Mouse (Mus musculus) forebrain, embryonic 10.5 days (tissue): ENCODE measurements at regions not wholly inside any gene's neighbourhood (a gene's known extent, or its start where the extent isn't known, plus 50 kb on each side); places are given as distances from the start of the nearest gene placed in this dataset.

Source experiments
- DNase-seq: peaks from one replicate; pipeline ENCODE4 v3.0.0-alpha.2; 2017; ENCODE audit warnings: low spot score; ENCODE audit errors: extremely low spot score
- H3K27ac ChIP-seq: fragments of 300-500 bp; sonication (generic); 2 replicates; pipeline ENCODE4 v1.5.1; 2016; ENCODE audit warnings: mild to moderate bottlenecking
- H3K27me3 ChIP-seq: fragments of 300-500 bp; sonication (generic); 2 replicates; pipeline ENCODE4 v1.6.1; 2016; ENCODE audit warnings: mild to moderate bottlenecking; ENCODE audit not compliant: poor library complexity, severe bottlenecking
- H3K36me3 ChIP-seq: fragments of 300-500 bp; sonication (generic); replicated peaks from 2 replicates; pipeline ENCODE4 v1.6.1; 2016; ENCODE audit warnings: mild to moderate bottlenecking, moderate library complexity
- H3K4me1 ChIP-seq: fragments of 300-500 bp; sonication (generic); 2 replicates; pipeline ENCODE4 v1.6.1; 2016
- H3K4me3 ChIP-seq: fragments of 300-500 bp; sonication (generic); 2 replicates; pipeline ENCODE4 v1.5.1; 2016; ENCODE audit warnings: mild to moderate bottlenecking, moderate library complexity
- H3K9me3 ChIP-seq: fragments of 300-500 bp; sonication (generic); 2 replicates; pipeline ENCODE4 v1.6.1; 2016; ENCODE audit warnings: mild to moderate bottlenecking, moderate library complexity
- WGBS: fragments of 180-500 bp; shearing (Covaris S2); methylation state at CpG from one replicate; pipeline ENCODE4 v1.1.7; 2016; 5-methylcytosine and 5-hydroxymethylcytosine counted together

DNA sequence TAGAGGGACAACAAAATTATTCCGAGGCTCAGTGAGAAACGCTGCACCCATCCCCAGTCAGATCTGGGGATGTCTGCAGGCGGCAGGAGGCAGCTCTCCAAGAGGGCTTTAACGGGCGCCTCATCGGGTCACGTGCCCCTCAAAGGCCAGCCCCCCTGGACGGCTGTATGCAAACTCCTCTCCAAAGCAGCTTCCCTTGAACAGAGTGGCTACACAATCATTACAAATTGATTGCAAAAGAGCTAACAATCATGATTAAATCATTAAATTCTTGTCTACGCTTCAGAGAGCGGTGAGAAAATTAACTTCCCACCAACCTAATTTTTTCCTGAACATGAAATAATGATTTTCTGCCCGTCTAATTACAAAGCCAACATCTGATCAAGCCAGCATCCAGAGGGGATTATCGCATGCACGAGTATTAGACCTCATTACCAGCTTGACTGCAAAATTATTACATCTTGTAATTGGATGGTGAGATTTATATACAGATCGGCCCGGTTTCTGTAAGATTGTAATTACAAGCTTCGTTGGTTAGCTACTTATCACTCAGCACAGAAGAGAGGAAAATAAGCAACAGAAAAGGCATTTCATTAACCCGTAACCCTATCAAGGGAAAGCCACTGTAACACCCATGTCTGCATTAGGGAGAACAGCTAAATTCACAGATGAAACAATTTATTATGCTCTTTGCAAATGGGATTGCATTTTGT, 128.6 kb upstream of the Irx6 start:
- WGBS, result 33% methylated on average over 17 of the region's 17 CpGs

GRCm38 (mm10) chr8:92555140-92555539, 118.9 kb upstream of the Irx6 start:
- WGBS, result 79% methylated on average over 12 of the region's 12 CpGs
- Histone ChIP-seq H3K4me3 (no peak overlapping the region), H3K27me3 (peaks cover 12% of the 10 kb centered on the region; the same call in 1 of the 2 replicates), H3K36me3 (no peaks in the 10 kb centered on the region), H3K9me3 (no peaks in the 10 kb centered on the region), H3K4me1 (peaks cover 11% of the 10 kb centered on the region), H3K27ac (no peak overlapping the region)
- no peak for DNase-seq

More for the DNA sequence above, 128.6 kb upstream of the Irx6 start:
- peaks cover 15% of the 10 kb centered on the region for H3K4me1 ChIP-seq
- H3K27me3 ChIP-seq, result peaks cover 75% of the 10 kb centered on the region
- peak; percentile 23 for DNase-seq
- no peak overlapping the region for H3K4me3 ChIP-seq
- H3K36me3 ChIP-seq, result no peaks in the 10 kb centered on the region
- H3K27ac ChIP-seq, result no peak overlapping the region
- no peaks in the 10 kb centered on the region for H3K9me3 ChIP-seq

DNA sequence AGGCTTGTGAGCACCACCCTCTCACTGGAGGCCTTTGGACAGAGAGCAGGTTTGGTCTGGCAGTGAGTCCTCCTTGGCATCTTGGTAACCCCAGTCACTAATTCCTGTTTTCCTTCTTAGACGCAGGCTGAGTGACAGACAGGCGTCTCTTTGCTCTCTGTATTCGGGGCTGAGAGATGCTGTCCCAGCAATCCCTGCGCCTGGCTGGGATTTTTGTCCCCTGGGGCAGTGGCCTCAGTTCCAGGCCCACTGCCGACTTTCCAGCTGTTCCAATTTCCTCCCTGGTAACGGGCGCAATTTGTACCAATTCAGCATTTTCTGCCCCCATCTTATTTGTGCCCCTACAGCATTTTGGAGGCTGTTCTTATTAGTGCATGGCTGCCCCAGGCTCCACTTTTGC, 118.5 kb upstream of the Irx6 start:
- Histone ChIP-seq H3K4me3 (no peak overlapping the region), H3K9me3 (no peaks in the 10 kb centered on the region), H3K27me3 (peaks cover 9% of the 10 kb centered on the region; the same call in 1 of the 2 replicates), H3K27ac (no peak overlapping the region), H3K36me3 (no peaks in the 10 kb centered on the region), H3K4me1 (peaks cover 11% of the 10 kb centered on the region)
- DNase-seq, result no peak
- WGBS, result 67% methylated on average over 7 of the region's 7 CpGs

DNA sequence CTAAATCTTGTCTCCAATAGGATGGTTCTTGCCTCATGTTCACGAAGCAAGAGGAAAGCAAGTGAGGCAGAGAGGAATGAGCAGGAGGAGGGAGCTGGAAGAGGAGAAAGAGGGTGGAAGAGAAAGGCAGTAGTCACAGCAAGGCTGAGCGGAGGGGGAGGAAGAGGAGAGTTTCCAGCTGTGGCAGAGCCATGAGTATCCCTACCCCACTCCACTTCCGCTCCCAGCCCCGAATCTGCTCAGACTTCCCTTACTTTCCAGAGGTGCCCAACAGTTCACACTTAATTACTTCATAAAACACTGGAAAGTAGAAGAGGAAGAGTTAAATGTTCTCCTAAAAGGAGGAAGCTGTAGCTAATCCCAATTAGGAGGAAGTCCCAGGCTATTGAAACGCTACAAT, 111.6 kb upstream of the Irx6 start:
- DNase-seq, result no peak
- 69% methylated on average over 5 of the region's 5 CpGs for WGBS
- H3K4me3 ChIP-seq, result no peak overlapping the region
- H3K27ac ChIP-seq, result no peak overlapping the region
- H3K36me3 ChIP-seq, result no peaks in the 10 kb centered on the region
- 0 out of 2 replicates have a peak, but pooled peaks cover 3% of the 10 kb centered on the region for H3K4me1 ChIP-seq
- no peaks in the 10 kb centered on the region for H3K9me3 ChIP-seq
- no peaks in the 10 kb centered on the region; the same call in 1 of the 2 replicates for H3K27me3 ChIP-seq

DNA sequence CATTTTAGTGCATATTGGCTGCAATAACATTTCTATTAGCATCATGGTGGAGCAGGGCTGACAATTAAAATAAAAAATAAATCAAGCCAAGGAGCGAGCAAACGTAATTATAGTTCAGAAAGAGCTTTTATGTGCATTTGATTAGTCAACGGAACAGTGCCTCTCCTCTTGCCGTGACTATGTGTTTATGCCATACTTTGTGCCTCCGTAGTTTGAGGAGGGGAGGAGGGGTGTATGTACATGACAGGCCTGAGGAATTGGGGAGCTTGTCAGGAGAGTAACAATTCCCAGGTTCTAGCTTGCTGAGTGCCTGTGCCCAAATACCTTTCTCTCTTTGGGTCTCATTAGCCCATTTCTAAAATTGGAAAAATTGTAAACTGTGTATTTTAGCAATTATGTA, 111.1 kb upstream of the Irx6 start:
- DNase-seq, result no peak
- WGBS, result 80% methylated on average over 5 of the region's 5 CpGs
- no peak overlapping the region for H3K27ac ChIP-seq
- H3K27me3 ChIP-seq, result no peaks in the 10 kb centered on the region; the same call in 1 of the 2 replicates
- H3K9me3 ChIP-seq, result no peaks in the 10 kb centered on the region
- 0 out of 2 replicates have a peak, but pooled peaks cover 3% of the 10 kb centered on the region for H3K4me1 ChIP-seq
- no peak overlapping the region for H3K4me3 ChIP-seq
- H3K36me3 ChIP-seq, result no peaks in the 10 kb centered on the region

DNA sequence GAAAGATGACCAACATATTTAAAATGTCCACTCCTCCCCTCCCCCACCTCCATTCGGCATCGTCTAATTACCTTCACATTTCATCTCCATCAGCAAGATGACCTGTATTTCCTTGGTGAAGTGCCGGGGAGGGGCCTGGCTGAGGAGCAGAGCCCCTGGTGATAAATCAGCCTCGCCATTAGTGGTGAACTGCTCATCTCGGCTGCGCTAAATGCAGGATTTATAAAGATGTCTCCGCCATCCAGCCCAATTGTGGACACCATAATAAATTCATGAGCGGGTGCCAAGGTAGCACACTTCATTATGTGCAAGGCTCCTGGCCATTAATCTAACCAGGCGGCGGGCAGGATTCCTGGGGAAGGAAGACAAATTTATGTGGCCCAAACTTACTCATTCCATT, 104.4 kb upstream of the Irx6 start:
- no peak overlapping the region for H3K4me3 ChIP-seq
- no peaks in the 10 kb centered on the region for H3K4me1 ChIP-seq
- H3K27me3 ChIP-seq, result no peaks in the 10 kb centered on the region
- no peaks in the 10 kb centered on the region for H3K9me3 ChIP-seq
- WGBS, result 89% methylated on average over 10 of the region's 10 CpGs
- H3K36me3 ChIP-seq, result no peaks in the 10 kb centered on the region
- DNase-seq, result no peak
- H3K27ac ChIP-seq, result no peak overlapping the region

DNA sequence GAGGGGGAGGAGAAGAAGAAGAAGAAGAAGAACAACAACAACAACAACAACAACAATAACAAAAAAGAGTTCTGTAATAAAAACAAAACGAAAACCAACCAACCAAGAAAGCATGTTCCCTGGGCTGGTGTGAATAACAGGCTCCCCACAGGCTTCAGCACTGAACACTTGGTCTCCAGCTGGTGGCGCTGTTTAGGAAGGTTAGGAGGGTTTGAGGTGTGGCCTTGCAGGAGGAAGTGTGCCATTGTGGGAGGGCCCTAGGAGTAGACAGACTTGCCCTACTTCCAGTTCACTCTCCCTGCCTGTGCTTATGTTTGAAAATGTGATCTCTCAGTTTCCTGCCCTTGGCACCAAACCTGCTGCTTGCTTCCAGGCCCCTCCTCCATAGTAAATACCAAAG, 94.6 kb upstream of the Irx6 start:
- H3K4me1 ChIP-seq, result no peaks in the 10 kb centered on the region
- H3K9me3 ChIP-seq, result no peaks in the 10 kb centered on the region
- no peaks in the 10 kb centered on the region for H3K36me3 ChIP-seq
- H3K27me3 ChIP-seq, result no peaks in the 10 kb centered on the region
- no peak overlapping the region for H3K27ac ChIP-seq
- 61% methylated on average over 2 of the region's 2 CpGs for WGBS
- no peak overlapping the region for H3K4me3 ChIP-seq
- DNase-seq, result no peak

- 90% methylated on average over 2 of the region's 2 CpGs for WGBS
- no peaks in the 10 kb centered on the region for H3K9me3 ChIP-seq
- no peak overlapping the region for H3K27ac ChIP-seq
- DNase-seq, result no peak
- H3K4me1 ChIP-seq, result no peaks in the 10 kb centered on the region
- no peak overlapping the region for H3K4me3 ChIP-seq
- no peaks in the 10 kb centered on the region for H3K27me3 ChIP-seq
- H3K36me3 ChIP-seq, result no peaks in the 10 kb centered on the region
Observed at GRCm38 (mm10) chr8:92581051-92581450, 93.0 kb upstream of the Irx6 start.

GRCm38 (mm10) chr8:92600766-92601165, 73.3 kb upstream of the Irx6 start:
- Histone ChIP-seq H3K4me1 (no peaks in the 10 kb centered on the region), H3K4me3 (no peak overlapping the region), H3K27me3 (no peaks in the 10 kb centered on the region), H3K36me3 (no peaks in the 10 kb centered on the region), H3K9me3 (no peaks in the 10 kb centered on the region), H3K27ac (no peak overlapping the region)
- 87% methylated on average over 3 of the region's 3 CpGs for WGBS
- no peak for DNase-seq

- 77% methylated on average over 7 of the region's 7 CpGs for WGBS
Observed at GRCm38 (mm10) chr8:92602973-92603372, 71.1 kb upstream of the Irx6 start.

DNA sequence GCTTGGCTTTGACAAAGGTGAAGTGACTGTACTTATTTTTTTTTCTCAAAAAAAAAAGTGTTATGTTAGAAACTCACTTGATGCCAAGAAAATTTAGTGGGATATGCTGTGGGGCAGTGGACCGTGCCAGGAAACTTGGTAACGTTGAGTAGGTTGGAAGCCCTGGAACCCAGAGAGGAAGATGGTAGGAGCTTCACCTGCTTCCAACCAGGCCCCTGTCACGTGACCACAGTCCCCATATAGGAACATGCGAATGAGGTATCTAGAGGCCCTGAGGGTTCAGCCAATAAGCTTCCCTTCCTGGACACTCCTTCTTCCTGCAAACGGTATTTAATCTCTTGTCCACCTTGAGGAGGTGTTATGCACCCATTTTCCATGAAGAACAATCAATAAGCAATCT, 68.5 kb upstream of the Irx6 start:
- no peaks in the 10 kb centered on the region for H3K9me3 ChIP-seq
- H3K27me3 ChIP-seq, result peaks cover 11% of the 10 kb centered on the region; the same call in 1 of the 2 replicates
- H3K36me3 ChIP-seq, result no peaks in the 10 kb centered on the region
- no peak for DNase-seq
- 88% methylated on average over 5 of the region's 5 CpGs for WGBS
- no peak overlapping the region for H3K4me3 ChIP-seq
- no peak overlapping the region for H3K27ac ChIP-seq
- peaks cover 9% of the 10 kb centered on the region for H3K4me1 ChIP-seq

More at GRCm38 (mm10) chr8:92602973-92603372, 71.1 kb upstream of the Irx6 start:
- H3K27ac ChIP-seq, result no peak overlapping the region
- no peak for DNase-seq
- H3K9me3 ChIP-seq, result no peaks in the 10 kb centered on the region
- no peak overlapping the region for H3K4me3 ChIP-seq
- H3K4me1 ChIP-seq, result no peaks in the 10 kb centered on the region
- no peaks in the 10 kb centered on the region for H3K27me3 ChIP-seq
- no peaks in the 10 kb centered on the region for H3K36me3 ChIP-seq

DNA sequence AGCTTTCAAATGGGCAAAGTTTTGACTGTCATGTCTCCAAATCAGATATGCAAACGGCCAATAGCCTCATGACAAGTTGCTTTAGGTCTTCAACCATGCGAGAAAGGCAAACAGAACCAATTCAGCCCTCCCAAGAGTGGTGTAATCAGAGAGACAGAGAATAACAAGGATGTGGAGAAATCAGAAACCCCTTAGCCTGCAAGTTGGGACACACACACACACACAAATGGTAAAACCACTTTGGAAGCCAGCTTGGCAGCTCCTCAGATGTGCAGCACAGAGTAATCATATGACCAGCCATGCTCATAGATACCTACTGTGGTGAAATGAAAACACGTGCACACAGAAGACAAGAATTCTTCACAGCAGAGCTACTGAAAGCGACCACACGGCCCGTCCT, 66.5 kb upstream of the Irx6 start:
- Histone ChIP-seq H3K27me3 (peaks cover 29% of the 10 kb centered on the region), H3K9me3 (no peaks in the 10 kb centered on the region), H3K4me3 (no peak overlapping the region), H3K4me1 (peaks cover 14% of the 10 kb centered on the region), H3K36me3 (no peaks in the 10 kb centered on the region), H3K27ac (no peak overlapping the region)
- no peak for DNase-seq
- WGBS, result 90% methylated on average over 6 of the region's 6 CpGs

GRCm38 (mm10) chr8:92609908-92610307, 64.2 kb upstream of the Irx6 start:
- H3K9me3 ChIP-seq, result no peaks in the 10 kb centered on the region
- H3K36me3 ChIP-seq, result no peaks in the 10 kb centered on the region
- no peak overlapping the region for H3K27ac ChIP-seq
- H3K27me3 ChIP-seq, result peaks cover 36% of the 10 kb centered on the region
- no peak overlapping the region for H3K4me3 ChIP-seq
- peaks cover 14% of the 10 kb centered on the region for H3K4me1 ChIP-seq
- 77% methylated on average over 2 of the region's 2 CpGs for WGBS
- peak; percentile 5 for DNase-seq
